Mouse (Mus musculus): ENCODE results near the gene Rhox4a.
"Not testable (repeated sequence)": the region's sequence is repeated elsewhere in the genome, so short reads cannot be mapped to it uniquely, and the experiment has no call there.

Rhox4a gene

GRCm38 (mm10) chrX:37265038-37265437 lies at the start of gene Rhox4a:
Gene Rhox4a, plus strand, starts transcription at chrX:37265338.
- not testable (repeated sequence) for ATAC-seq (ENCODE audit: low TSS enrichment)

GRCm38 (mm10) chrX:37222158-37222557 lies 43.0 kb upstream of the Rhox4a start, which contains the start of gene Rhox1:
Gene Rhox1, minus strand, starts transcription at chrX:37222258.
- ATAC-seq (ENCODE audit: low TSS enrichment): not testable (repeated sequence)

GRCm38 (mm10) chrX:37244676-37245075 lies 20.5 kb upstream of the Rhox4a start, which contains the start of gene Rhox2a:
Gene Rhox2a, plus strand, starts transcription at chrX:37244976.
- ATAC-seq (ENCODE audit: low TSS enrichment): not testable (repeated sequence)

GRCm38 (mm10) chrX:37249619-37250018 lies 15.5 kb upstream of the Rhox4a start, which contains the start of gene Rhox3a:
Gene Rhox3a, plus strand, starts transcription at chrX:37249919.
- not testable (repeated sequence) for ATAC-seq (ENCODE audit: low TSS enrichment)
